15 mouse cellular contexts compared by ENCODE assay signal in the genomic region with DNA sequence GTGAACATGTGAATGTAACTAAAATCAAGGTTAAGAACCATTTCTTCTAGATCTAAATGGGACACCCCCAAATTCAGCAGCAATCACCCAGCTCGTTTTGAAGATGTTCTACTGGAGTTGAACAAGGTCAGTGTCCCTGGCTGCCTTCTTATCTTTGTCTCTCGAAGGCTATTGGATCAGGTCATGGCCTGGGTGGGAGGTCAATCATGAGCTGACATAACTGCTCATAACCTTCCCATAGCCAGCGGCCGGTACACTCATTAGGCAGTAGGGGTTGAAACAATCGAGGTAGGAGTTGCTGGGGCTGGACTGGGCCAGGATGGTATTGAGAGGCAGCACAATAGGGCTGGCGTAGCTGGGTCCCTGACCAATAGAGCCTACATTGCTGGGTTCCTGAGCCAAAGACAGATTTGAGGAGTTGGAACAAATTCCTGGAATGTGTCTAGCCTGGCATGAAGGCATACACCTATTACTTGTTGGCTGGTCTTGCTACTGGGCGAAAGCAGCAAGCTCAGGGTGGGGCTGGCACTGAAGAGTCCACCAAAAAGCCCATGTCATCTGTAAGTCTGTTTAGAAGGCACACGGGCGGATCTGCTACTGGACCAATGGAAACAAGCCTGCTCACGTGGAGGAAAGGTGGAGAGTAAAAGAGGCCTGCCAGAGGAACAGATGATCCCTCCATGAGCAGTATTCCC. TPM values are rescaled to one million over a fixed set of nuclear protein-coding genes. Genes with fewer than 3 reads are reported as not detected.
DNase-seq lines count a peak whose midpoint lies in the region.
"Had no signal": no experiment of that assay in that cellular context is flagged by ENCODE, and none has a peak within 500 bp of the region (broad histone marks: within the 10 kb centered on the region; RNA-seq: fewer than 3 reads in every experiment).

No protein-coding gene starts in this region.

- DNase-seq in adrenal gland, adult 2 months, result peak; percentile 40
- no peak for DNase-seq in adrenal gland, postnatal 4 days (ENCODE audit: low spot score in 2 of 2)
- peak; percentile 6 for DNase-seq in cerebellum, adult 9-11 months
- DNase-seq in cerebellum, adult 11-12 months, result no peak
- peak; percentile 20 to 25 for DNase-seq in cerebellum, postnatal 25 days
- DNase-seq in cerebellum, postnatal 36 days, result no peak
- DNase-seq in adrenal gland, postnatal 36 days, result peak; percentile 23 to 36
- no peak for DNase-seq in c-Kit-positive CD71-positive TER-119-positive erythroid progenitor cells, embryonic 14.5 days (ENCODE audit: low spot score)
- DNase-seq: B cell, adult 2 months; cerebellum, adult 18-20 months; cerebellum, adult 9-10 months; gastrocnemius, adult 2 months; gastrocnemius, postnatal 14 days; heart, adult 11 months; kidney, adult 2 months had no signal

RNA-seq across cellular contexts. Expression of a gene that starts 27.2 kb away (rescaled TPM):
- 10 to 100 TPM; 13.1 to 19.2 TPM for total RNA-seq in adrenal gland, adult 2 months (2021)
- 57.6 and 60.8 TPM in 2 replicates for polyA plus RNA-seq in adrenal gland, adult 2 months (2012; rRNA removed)
- 10 to 100 TPM in 1 of 2 experiments, 1 to 10 TPM in 1; 5.9 to 11.8 TPM for total RNA-seq in adrenal gland, postnatal 4 days (2021)
- 10 to 100 TPM in 1 of 2 experiments, 1 to 10 TPM in 1; 9.5 to 16.2 TPM for total RNA-seq in adrenal gland, postnatal 36 days (2021)

RNA-seq across cellular contexts. Expression of a gene that starts 42.3 kb away (rescaled TPM):
- total RNA-seq in adrenal gland, adult 2 months (2021), result 10 to 100 TPM; 63.1 to 86.9 TPM
- 32.4 and 39.5 TPM in 2 replicates for polyA plus RNA-seq in adrenal gland, adult 2 months (2012; rRNA removed)
- 100 to 1,000 TPM; 106 to 110 TPM for total RNA-seq in adrenal gland, postnatal 4 days (2021)
- 10 to 100 TPM; 79.2 to 82.5 TPM for total RNA-seq in adrenal gland, postnatal 36 days (2021)

Comparison
In these comparisons a context has a peak if more than half of its experiments do, and no peak if none do; other contexts are left out.
1. DNase-seq: peak in adrenal gland, adult 2 months (single experiment), cerebellum, adult 9-11 months (single experiment), cerebellum, postnatal 25 days (2 of 2) and adrenal gland, postnatal 36 days (2 of 2); none in adrenal gland, postnatal 4 days (0 of 2), cerebellum, adult 11-12 months (single experiment), cerebellum, postnatal 36 days (0 of 2) and c-Kit-positive CD71-positive TER-119-positive erythroid progenitor cells, embryonic 14.5 days (single experiment).